Mouse (Mus musculus) stomach, embryonic 15.5 days (tissue): ENCODE measurements around the gene Pawr. TPM values are rescaled to one million over a fixed set of nuclear protein-coding genes. Genes with fewer than 3 reads are reported as not detected.
A peak's percentile ranks its signal among the peaks of the same experiment; 100 is the strongest.

Experiments
- ATAC-seq: fragments of 200-750 bp; cut with Nextera tagmentation; 2 replicates; pipeline ENCODE4 v1.8.0; 2017; ENCODE audit warnings: low read depth, moderate number of reproducible peaks, moderate TSS enrichment; ENCODE audit not compliant: insufficient read depth, low FRiP score
- H3K27ac ChIP-seq: fragments of 300-500 bp; sonication (generic); 2 replicates; pipeline ENCODE4 v1.5.1; 2015; ENCODE audit warnings: mild to moderate bottlenecking, inconsistent platforms
- H3K27me3 ChIP-seq: fragments of 300-500 bp; sonication (generic); replicated peaks from 2 replicates; pipeline ENCODE4 v1.6.1; 2015; ENCODE audit warnings: inconsistent platforms
- H3K36me3 ChIP-seq: fragments of 300-500 bp; sonication (generic); 2 replicates; pipeline ENCODE4 v1.6.1; 2015; ENCODE audit warnings: inconsistent platforms
- H3K4me1 ChIP-seq: fragments of 300-500 bp; sonication (generic); 2 replicates; pipeline ENCODE4 v1.6.1; 2015; ENCODE audit warnings: inconsistent platforms
- H3K4me2 ChIP-seq: fragments of 300-500 bp; sonication (generic); 2 replicates; pipeline ENCODE4 v1.6.1; 2015; ENCODE audit warnings: mild to moderate bottlenecking, inconsistent platforms
- H3K4me3 ChIP-seq: fragments of 300-500 bp; sonication (generic); replicated peaks from 2 replicates; pipeline ENCODE4 v1.5.1; 2015; ENCODE audit warnings: inconsistent platforms
- H3K9ac ChIP-seq: fragments of 300-500 bp; sonication (generic); 2 replicates; pipeline ENCODE4 v1.6.1; 2015; ENCODE audit warnings: inconsistent platforms
- H3K9me3 ChIP-seq: fragments of 300-500 bp; sonication (generic); 2 replicates; pipeline ENCODE4 v1.6.1; 2016; ENCODE audit warnings: inconsistent platforms
- WGBS: fragments of 180-500 bp; shearing (Covaris S2); methylation state at CpG from one replicate; pipeline ENCODE4 v1.1.7; 2015; 5-methylcytosine and 5-hydroxymethylcytosine counted together
- polyA plus RNA-seq: library from polyadenylated mRNA; unstranded; fragments of >200 nt; fragmentation: Nextera tagmentation; extraction: Ambion mirVana; gene quantifications from 2 replicates; pipeline ENCODE4 v1.2.1, GENCODE M21; 2015

Pawr gene
- polyA plus RNA-seq, 1 experiment from 2014 or later, result 15.0 TPM

DNA sequence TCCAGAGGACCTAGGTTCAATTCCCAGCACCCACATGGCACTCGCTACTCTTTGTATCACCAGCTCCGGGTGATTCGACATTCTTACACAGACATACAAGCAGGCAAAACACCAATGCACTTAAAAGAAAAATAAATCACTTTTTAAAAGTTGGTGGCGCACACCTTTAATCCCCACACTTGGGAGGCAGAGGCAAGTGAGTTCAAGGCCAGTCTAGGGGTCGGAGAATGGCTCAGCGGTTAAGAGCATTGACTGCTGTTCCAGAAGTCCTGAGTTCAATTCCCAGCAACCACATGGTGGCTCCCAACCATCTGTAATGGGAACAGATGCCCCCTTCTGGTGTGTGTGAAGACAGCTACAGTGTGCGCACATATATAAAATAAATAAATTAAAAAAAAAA is 16.7 kb upstream of the Pawr start:
- no peak overlapping the region for H3K27ac ChIP-seq
- H3K9ac ChIP-seq, result no peak overlapping the region
- no peak overlapping the region for H3K4me2 ChIP-seq
- H3K36me3 ChIP-seq, result no peaks in the 10 kb centered on the region
- H3K4me3 ChIP-seq, result no peak overlapping the region
- H3K27me3 ChIP-seq, result no peaks in the 10 kb centered on the region
- H3K9me3 ChIP-seq, result no peaks in the 10 kb centered on the region
- no peaks in the 10 kb centered on the region for H3K4me1 ChIP-seq
- no peak for ATAC-seq
- WGBS, result 89% methylated on average over 7 of the region's 7 CpGs

DNA sequence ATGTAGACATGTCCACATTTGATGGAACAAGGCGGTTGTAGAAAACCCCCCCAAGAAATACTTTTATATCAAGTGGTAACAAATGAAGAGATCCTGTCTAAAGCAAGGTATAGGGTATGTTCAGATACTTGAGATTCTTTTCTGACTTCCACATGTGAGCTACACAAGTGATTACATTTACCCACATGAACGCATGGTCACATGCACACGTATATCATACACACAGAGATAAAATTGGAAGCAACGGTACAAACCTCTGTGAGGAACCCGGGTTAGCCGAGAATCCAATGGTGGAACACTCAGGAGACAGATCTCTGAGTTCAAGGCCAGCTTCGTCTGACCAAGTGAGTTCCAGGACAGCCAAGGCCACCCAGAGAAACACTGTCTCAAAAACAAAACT is 3.6 kb upstream of the Pawr start:
- Histone ChIP-seq H3K9ac (no peak overlapping the region), H3K4me2 (no peak overlapping the region), H3K4me3 (no peak overlapping the region), H3K4me1 (0 out of 2 replicates have a peak, but pooled peaks cover 4% of the 10 kb centered on the region), H3K27ac (no peak overlapping the region), H3K27me3 (no peaks in the 10 kb centered on the region), H3K9me3 (no peaks in the 10 kb centered on the region), H3K36me3 (no peaks in the 10 kb centered on the region)
- no peak for ATAC-seq
- WGBS, result 86% methylated on average over 7 of the region's 7 CpGs

DNA sequence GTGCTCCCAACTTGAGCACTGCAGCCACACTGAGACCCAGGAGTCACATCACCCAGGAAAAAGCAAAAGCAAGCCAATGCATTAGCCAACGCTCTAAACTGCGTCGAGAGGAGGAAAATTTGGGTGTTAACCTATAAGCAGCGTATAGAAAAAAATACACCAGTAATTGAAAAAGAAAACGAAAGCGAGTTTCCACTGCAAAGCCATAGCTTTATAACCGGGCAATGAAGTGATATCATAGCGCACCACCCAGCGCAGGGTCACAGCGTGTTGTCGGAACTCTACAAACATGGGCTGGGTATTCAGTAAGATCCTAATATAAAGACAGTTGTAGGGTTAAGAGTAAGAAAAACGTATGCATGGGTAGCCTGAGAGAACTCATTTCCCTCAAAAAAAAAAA is 2.9 kb upstream of the Pawr start:
- H3K4me3 ChIP-seq, result no peak overlapping the region
- no peak for ATAC-seq
- H3K27me3 ChIP-seq, result no peaks in the 10 kb centered on the region
- H3K4me1 ChIP-seq, result 0 out of 2 replicates have a peak, but pooled peaks cover 7% of the 10 kb centered on the region
- H3K27ac ChIP-seq, result no peak overlapping the region
- WGBS, result 78% methylated on average over 12 of the region's 12 CpGs
- no peak overlapping the region for H3K4me2 ChIP-seq
- no peaks in the 10 kb centered on the region for H3K9me3 ChIP-seq
- H3K9ac ChIP-seq, result no peak overlapping the region
- H3K36me3 ChIP-seq, result no peaks in the 10 kb centered on the region

DNA sequence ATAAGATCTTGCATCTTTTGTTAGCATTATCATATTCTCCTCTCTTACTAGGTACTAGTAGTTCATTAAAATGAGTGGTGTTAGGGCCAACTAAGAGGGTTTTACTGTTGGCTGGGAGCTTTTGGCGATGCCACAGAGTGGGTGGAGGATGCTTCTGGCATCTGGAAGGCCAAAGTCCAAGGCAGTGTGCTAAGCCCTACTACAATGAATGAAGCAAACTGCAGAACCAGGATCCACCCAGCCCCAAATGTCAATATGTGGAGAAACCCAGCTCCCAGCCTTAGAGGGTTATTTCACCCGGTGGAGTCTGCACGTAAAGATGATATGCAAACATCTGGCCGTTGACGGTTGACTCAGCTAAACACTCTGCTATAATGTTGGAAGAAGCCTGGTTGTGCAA is 2.1 kb upstream of the Pawr start:
- Histone ChIP-seq H3K4me1 (0 out of 2 replicates have a peak, but pooled peaks cover 7% of the 10 kb centered on the region), H3K9me3 (no peaks in the 10 kb centered on the region), H3K36me3 (no peaks in the 10 kb centered on the region), H3K4me3 (no peak overlapping the region), H3K9ac (no peak overlapping the region), H3K27me3 (no peaks in the 10 kb centered on the region), H3K27ac (no peak overlapping the region), H3K4me2 (no peak overlapping the region)
- ATAC-seq, result no peak
- 45% methylated on average over 5 of the region's 5 CpGs for WGBS

DNA sequence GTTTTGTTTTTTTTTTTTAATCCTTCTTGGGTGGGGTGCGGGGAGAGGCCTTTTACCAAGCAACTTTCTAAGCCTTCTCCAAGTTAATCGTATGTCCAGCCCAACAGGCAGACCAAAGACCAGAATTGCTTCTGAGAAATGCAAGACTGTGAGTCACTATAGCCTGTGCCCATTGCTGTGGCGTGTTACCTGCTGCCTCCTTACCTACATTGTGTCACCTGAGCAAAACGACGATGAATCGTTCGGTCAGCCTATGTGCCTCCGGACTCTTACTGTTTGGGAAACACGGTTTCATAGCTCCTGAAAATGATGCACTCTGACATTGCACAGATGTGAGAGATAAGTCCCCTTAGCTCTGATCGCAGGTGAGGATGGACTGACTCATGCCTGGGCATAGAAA is 957 bp upstream of the Pawr start:
- ATAC-seq, result no peak
- no peak overlapping the region for H3K9ac ChIP-seq
- WGBS, result 10% methylated on average over 10 of the region's 10 CpGs

DNA sequence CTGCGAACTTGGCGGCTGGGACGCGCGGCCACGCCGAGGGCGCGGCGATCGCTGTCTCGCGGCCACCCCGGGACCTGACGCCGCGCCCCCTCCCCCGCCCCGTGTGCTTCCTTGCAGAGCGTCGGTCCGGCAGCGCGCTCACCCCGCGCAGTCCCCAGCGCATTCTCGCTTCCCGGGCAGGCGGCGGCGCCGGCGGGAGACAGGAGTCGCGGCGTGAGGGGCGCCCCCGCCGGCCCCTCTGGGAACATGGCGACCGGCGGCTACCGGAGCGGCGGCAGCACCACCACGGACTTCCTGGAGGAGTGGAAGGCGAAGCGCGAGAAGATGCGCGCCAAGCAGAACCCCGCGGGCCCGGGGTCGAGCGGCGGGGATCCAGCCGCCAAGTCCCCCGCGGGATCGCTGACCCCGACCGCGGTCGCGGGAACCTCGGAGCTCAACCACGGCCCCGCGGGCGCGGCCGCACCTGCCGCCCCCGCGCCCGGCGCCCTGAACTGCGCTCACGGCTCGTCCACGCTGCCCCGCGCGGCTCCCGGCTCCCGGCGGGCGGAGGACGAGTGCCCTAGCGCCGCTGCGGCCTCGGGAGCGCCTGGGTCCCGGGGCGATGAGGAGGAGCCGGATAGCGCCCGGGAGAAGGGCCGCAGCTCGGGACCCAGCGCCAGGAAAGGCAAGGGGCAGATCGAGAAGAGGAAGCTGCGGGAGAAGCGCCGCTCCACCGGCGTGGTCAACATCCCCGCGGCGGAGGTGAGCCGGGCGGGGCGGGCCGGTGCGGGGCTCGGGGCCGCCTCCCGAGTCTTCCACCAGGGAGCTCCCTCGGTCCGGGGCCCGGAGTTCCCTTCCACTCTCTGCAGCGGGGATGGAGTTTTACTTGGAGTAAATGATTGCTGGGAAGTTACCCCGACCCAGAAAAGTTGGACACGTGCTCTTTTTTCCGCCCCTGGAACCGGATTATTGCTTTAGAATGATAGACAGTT is 935 bp downstream of the Pawr start:
- Histone ChIP-seq H3K4me2 (peak overlapping the region; percentile 83), H3K4me3 (peak overlapping the region; percentile 70), H3K36me3 (no peaks in the 10 kb centered on the region), H3K27ac (peak overlapping the region; percentile 85), H3K27me3 (no peaks in the 10 kb centered on the region), H3K9me3 (no peaks in the 10 kb centered on the region), H3K4me1 (0 out of 2 replicates have a peak, but pooled peaks cover 7% of the 10 kb centered on the region), H3K9ac (peak overlapping the region; percentile 51)
- under 1% methylated on average over 115 of the region's 129 CpGs for WGBS
- peak; percentile 25 for ATAC-seq

More for the DNA sequence above, 957 bp upstream of the Pawr start:
- Histone ChIP-seq H3K9me3 (no peaks in the 10 kb centered on the region), H3K36me3 (no peaks in the 10 kb centered on the region), H3K27ac (peak overlapping the region; percentile 54; the same call in 1 of the 2 replicates), H3K4me1 (0 out of 2 replicates have a peak, but pooled peaks cover 7% of the 10 kb centered on the region), H3K27me3 (no peaks in the 10 kb centered on the region), H3K4me3 (peak overlapping the region; percentile 70), H3K4me2 (peak overlapping the region; percentile 83)

DNA sequence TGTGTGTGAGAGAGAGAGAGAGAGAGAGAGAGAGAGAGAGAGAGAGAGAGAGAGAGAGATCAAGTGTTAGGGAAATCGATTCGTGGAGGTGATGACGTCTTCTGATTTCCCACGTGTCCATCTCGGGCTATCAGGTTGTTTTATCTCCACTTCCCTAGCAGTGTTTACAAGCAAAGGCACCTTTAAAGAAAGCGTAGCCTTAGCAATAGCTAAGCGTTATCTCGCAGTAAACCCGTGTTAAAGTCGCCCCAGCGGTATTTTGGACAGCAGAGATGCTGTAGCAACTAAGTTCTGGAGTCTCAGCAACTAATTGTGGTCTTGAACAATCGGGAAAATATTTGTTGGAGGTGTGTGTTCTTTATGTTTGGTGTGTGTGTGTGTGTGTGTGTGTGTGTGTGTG is 1.7 kb downstream of the Pawr start:
- H3K27me3 ChIP-seq, result no peaks in the 10 kb centered on the region
- H3K9me3 ChIP-seq, result no peaks in the 10 kb centered on the region
- H3K36me3 ChIP-seq, result no peaks in the 10 kb centered on the region
- H3K4me3 ChIP-seq, result peak overlapping the region; percentile 70
- H3K4me2 ChIP-seq, result peak overlapping the region; percentile 83
- no peak for ATAC-seq
- 0 out of 2 replicates have a peak, but pooled peaks cover 7% of the 10 kb centered on the region for H3K4me1 ChIP-seq
- H3K27ac ChIP-seq, result 0 out of 2 replicates have a peak overlapping the region, but pooled peaks have one; percentile 85
- WGBS, result 8% methylated on average over 12 of the region's 12 CpGs
- no peak overlapping the region for H3K9ac ChIP-seq

DNA sequence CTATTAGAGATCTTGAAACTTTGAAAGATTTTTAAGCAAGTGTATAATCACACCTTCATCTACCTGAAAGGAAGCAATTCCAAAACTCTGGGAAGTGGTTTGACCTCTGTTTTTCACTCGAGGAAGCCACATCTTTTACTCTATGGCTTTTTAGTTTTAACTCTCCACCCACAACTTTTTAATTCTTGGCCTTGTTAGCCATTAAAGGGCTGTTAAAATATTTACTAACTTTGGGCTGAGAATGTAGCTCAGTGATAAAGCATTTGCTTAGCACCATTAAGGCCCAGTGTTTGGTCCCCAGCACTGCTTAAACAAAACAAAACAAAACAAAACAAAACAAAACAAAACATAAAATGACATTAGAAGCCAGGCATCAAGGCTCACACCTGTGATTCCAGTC is 2.2 kb downstream of the Pawr start:
- Histone ChIP-seq H3K4me2 (peak overlapping the region; percentile 83; the same call in 1 of the 2 replicates), H3K4me3 (peak overlapping the region; percentile 70; the same call in 1 of the 2 replicates), H3K27me3 (no peaks in the 10 kb centered on the region), H3K4me1 (0 out of 2 replicates have a peak, but pooled peaks cover 7% of the 10 kb centered on the region), H3K27ac (no peak overlapping the region), H3K9ac (no peak overlapping the region), H3K9me3 (no peaks in the 10 kb centered on the region), H3K36me3 (no peaks in the 10 kb centered on the region)
- ATAC-seq, result no peak
- 35% methylated on average over 1 of the region's 1 CpGs for WGBS

DNA sequence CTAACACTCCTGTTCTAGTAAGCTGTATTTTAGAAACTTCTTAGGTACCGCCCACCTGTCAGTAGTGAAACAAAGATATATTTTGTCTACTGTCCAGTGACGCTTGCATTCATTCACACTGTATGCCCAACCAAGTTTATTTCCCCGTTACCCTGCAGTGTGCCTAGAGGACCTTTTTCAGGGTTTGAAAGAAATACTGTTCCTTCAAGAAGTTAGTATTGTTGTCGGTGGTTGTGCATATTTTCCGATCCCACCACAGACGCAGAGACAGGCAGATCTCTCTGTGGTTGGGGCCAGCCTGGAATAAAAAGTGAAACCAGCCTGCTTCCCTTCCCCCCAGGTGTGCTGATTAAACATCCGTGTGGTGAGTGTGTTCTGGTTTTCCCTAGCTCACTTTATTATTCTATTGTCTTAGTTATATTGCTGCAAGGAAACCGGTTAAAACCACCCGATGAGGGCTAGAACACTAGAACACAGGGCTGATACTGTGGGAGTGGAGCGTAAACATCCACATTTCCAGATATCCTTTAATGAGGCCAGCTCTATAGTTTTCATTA is 3.9 kb downstream of the Pawr start:
- ATAC-seq, result no peak
- H3K9me3 ChIP-seq, result no peaks in the 10 kb centered on the region
- H3K27ac ChIP-seq, result no peak overlapping the region
- H3K4me3 ChIP-seq, result no peak overlapping the region
- H3K36me3 ChIP-seq, result no peaks in the 10 kb centered on the region
- no peaks in the 10 kb centered on the region for H3K27me3 ChIP-seq
- H3K4me1 ChIP-seq, result 0 out of 2 replicates have a peak, but pooled peaks cover 7% of the 10 kb centered on the region
- no peak overlapping the region for H3K9ac ChIP-seq
- 83% methylated on average over 10 of the region's 10 CpGs for WGBS
- H3K4me2 ChIP-seq, result no peak overlapping the region

DNA sequence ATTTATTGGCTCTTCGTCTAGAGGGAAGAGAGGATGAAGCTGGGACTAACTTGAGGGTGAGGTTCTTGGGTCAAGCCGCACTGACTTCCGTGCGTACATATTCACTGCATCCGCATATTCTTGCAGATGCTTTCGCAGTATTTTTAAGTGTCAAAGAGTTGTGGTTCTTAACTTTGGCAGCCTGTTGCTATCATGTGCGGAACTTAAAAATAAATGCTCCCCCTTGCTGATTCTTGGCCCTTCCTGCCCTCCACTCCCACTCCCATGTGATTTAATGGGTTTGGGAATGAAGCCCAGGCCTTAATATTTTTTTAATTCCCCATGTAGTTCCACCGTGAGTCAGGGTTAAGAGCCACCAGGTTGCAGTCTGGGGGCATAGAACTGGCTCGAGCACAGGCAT is 4.7 kb downstream of the Pawr start:
- Histone ChIP-seq H3K36me3 (no peaks in the 10 kb centered on the region), H3K27ac (no peak overlapping the region)

DNA sequence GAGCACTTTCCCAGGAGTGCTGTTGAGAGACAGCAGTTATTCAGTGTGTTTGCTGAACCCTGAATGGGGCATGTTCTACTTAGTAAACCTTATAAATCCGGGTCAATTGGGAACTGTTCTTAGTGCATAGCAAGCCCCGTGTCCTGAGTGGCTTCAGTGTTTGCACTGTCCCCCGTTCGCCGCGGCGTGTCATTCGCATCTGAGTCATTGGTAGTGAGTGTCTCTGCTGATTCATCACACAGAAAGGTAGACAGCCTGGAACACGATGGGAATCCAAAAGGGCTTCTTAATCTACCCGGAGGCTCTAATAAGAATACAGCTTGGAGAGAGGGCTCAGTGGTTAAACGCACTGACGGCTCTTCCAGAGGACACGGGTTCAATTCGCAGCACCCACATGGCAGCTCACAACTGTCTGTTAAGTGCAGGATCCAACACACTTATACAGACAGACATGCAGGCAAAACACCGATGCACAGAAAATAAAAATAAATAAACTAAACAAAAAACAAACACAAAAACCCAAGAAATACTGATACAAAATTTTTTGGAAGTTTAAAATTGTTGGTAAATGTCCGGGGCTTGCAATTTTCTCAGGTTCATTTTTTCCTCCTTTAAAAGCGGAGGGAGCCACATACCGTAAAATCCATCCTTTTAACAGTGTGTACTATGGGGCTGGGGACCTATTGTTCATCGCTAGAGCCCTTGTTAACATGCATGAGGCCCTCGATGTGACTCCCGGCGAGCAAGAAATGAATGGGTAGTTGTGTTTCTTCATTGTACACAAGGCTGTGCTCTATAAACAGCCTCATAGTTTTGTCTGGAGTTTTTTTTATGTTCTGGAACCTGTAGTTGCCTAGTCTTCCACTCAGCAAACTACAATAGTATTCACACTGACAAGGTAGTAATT is 6.4 kb downstream of the Pawr start:
- ATAC-seq, result no peak
- Histone ChIP-seq H3K4me1 (0 out of 2 replicates have a peak, but pooled peaks cover 2% of the 10 kb centered on the region), H3K9ac (no peak overlapping the region), H3K36me3 (no peaks in the 10 kb centered on the region), H3K27me3 (no peaks in the 10 kb centered on the region), H3K4me3 (no peak overlapping the region), H3K4me2 (no peak overlapping the region), H3K9me3 (no peaks in the 10 kb centered on the region), H3K27ac (no peak overlapping the region)
- WGBS, result 88% methylated on average over 22 of the region's 22 CpGs

More for the DNA sequence above, 4.7 kb downstream of the Pawr start:
- no peak for ATAC-seq
- 76% methylated on average over 9 of the region's 9 CpGs for WGBS
- Histone ChIP-seq H3K9me3 (no peaks in the 10 kb centered on the region), H3K4me2 (no peak overlapping the region), H3K4me1 (0 out of 2 replicates have a peak, but pooled peaks cover 2% of the 10 kb centered on the region), H3K9ac (no peak overlapping the region), H3K4me3 (no peak overlapping the region), H3K27me3 (no peaks in the 10 kb centered on the region)
